Mouse (Mus musculus) myocyte (in vitro differentiated cells): ENCODE results near the gene Tbc1d23.

Source experiments
- CEBPB ChIP-seq: IDR thresholded peaks from 2 replicates; pipeline ENCODE4 v1.6.1; 2011; ENCODE audit warnings: mild to moderate bottlenecking, moderate library complexity; ENCODE audit not compliant: poor library complexity, insufficient read depth, severe bottlenecking
- E2F4 ChIP-seq: IDR thresholded peaks from one replicate; pipeline ENCODE4 v1.6.1; 2011; ENCODE audit warnings: mild to moderate bottlenecking, control low read depth, moderate library complexity; ENCODE audit not compliant: insufficient read depth
- MAX ChIP-seq: IDR thresholded peaks from one replicate; pipeline ENCODE4 v1.6.1; 2011; ENCODE audit warnings: low read depth, mild to moderate bottlenecking, control low read depth
- MYOD1 ChIP-seq, 3 experiments: IDR thresholded peaks; one replicate each; pipeline ENCODE4 v1.6.1; 2011; ENCODE audit warnings: control low read depth in 2 of 3, low read depth in 2 of 3, mild to moderate bottlenecking in 2 of 3, moderate library complexity in 1 of 3; ENCODE audit not compliant: insufficient read length in 2 of 3, control insufficient read depth in 1 of 3
- MYOG ChIP-seq, 3 experiments: IDR thresholded peaks; one replicate each; pipeline ENCODE4 v1.6.1; 2011; ENCODE audit warnings: control low read depth in 2 of 3, low read depth in 2 of 3, mild to moderate bottlenecking in 2 of 3; ENCODE audit not compliant: insufficient read length in 2 of 3, control insufficient read depth in 1 of 3, insufficient read depth in 1 of 3
- POLR2A ChIP-seq: IDR thresholded peaks from one replicate; pipeline ENCODE4 v1.6.1; 2011; ENCODE audit warnings: low read depth, mild to moderate bottlenecking, control low read depth, moderate library complexity; ENCODE audit not compliant: insufficient read length
- POLR2AphosphoS2 ChIP-seq: IDR thresholded peaks from one replicate; pipeline ENCODE4 v1.6.1; 2011; ENCODE audit warnings: low read depth, control low read depth; ENCODE audit not compliant: insufficient read length
- REST ChIP-seq: IDR thresholded peaks from one replicate; pipeline ENCODE4 v1.6.1; 2011; ENCODE audit warnings: mild to moderate bottlenecking, control low read depth, moderate library complexity; ENCODE audit not compliant: insufficient read depth, insufficient read length
- TCF12 ChIP-seq: IDR thresholded peaks from one replicate; pipeline ENCODE4 v1.6.1; 2011; ENCODE audit warnings: mild to moderate bottlenecking, control low read depth; ENCODE audit not compliant: poor library complexity, insufficient read depth, severe bottlenecking
- TCF3 ChIP-seq: IDR thresholded peaks from one replicate; pipeline ENCODE4 v1.6.1; 2011; ENCODE audit warnings: low read depth, control low read depth; ENCODE audit not compliant: insufficient read length
- USF1 ChIP-seq: IDR thresholded peaks from one replicate; pipeline ENCODE4 v1.6.1; 2011; ENCODE audit warnings: low read depth, mild to moderate bottlenecking, control low read depth, moderate library complexity

DNA sequence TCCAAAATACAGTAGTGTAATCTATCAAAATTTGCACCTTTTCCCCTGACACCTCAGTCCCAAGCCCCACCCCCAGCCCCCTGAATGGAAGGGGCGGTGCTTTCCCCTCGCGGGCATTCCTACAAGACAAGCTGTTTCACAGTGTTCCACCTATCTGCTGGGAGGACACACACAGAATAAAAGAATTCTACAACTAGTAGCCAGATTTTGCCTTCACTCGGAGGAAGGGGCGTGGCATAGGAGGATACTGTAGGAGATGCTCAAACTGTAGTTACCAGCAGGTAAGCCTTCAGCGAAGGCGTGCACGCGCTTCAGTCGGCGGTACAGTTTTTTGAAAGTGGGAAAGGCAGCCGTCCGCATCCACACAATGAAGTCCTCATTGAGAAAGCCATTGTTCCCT is 38.4 kb upstream of the Tbc1d23 start:
- TF ChIP-seq POLR2A (no peak), REST (no peak), TCF12 (no peak), MYOG (IDR thresholded peaks at IDR 0.05; ENCODE audit: control insufficient read depth in 1 of 3, insufficient read depth in 1 of 3, insufficient read length in 2 of 3, low read depth in 2 of 3) (no peak), USF1 (no peak), POLR2AphosphoS2 (no peak), MAX (no peak), CEBPB (no peak), TCF3 (no peak), MYOD1 (IDR thresholded peaks at IDR 0.05; ENCODE audit: control insufficient read depth in 1 of 3, insufficient read length in 2 of 3, low read depth in 2 of 3) (no peak), E2F4 (no peak)
